Mouse (Mus musculus): Measurements from ENCODE around the gene Emg1.
"Not testable (repeated sequence)": the region's sequence is repeated elsewhere in the genome, so short reads cannot be mapped to it uniquely, and the experiment has no call there.

Emg1 gene

GRCm38 (mm10) chr6:124682291-124682690, 29.7 kb downstream of the Emg1 start:
- not testable (repeated sequence) for DNase-seq (ENCODE audit: low spot score)

- DNase-seq (ENCODE audit: low spot score), result no peak
Observed at GRCm38 (mm10) chr6:124679486-124679885, 32.5 kb downstream of the Emg1 start.

- DNase-seq (ENCODE audit: low spot score), result no peak
Observed at GRCm38 (mm10) chr6:124678769-124679168, 33.2 kb downstream of the Emg1 start.

- no peak for DNase-seq (ENCODE audit: low spot score)
Observed at GRCm38 (mm10) chr6:124676171-124676570, 35.8 kb downstream of the Emg1 start.

GRCm38 (mm10) chr6:124674591-124674990, 37.4 kb downstream of the Emg1 start:
- DNase-seq (ENCODE audit: low spot score), result no peak

- no peak for DNase-seq (ENCODE audit: low spot score)
Observed at GRCm38 (mm10) chr6:124673619-124674018, 38.4 kb downstream of the Emg1 start.

GRCm38 (mm10) chr6:124672100-124672499, 39.9 kb downstream of the Emg1 start:
- no peak for DNase-seq (ENCODE audit: low spot score)

GRCm38 (mm10) chr6:124670281-124670900, 41.6 kb downstream of the Emg1 start:
- DNase-seq (ENCODE audit: low spot score), result no peak

GRCm38 (mm10) chr6:124669234-124669859, 42.6 kb downstream of the Emg1 start:
- DNase-seq (ENCODE audit: low spot score), result no peak

GRCm38 (mm10) chr6:124665011-124665410, 47.0 kb downstream of the Emg1 start:
- DNase-seq (ENCODE audit: low spot score), result no peak

- DNase-seq (ENCODE audit: low spot score), result no peak
Observed at GRCm38 (mm10) chr6:124664256-124664655, 47.7 kb downstream of the Emg1 start.

- DNase-seq (ENCODE audit: low spot score), result no peak
Observed at GRCm38 (mm10) chr6:124663424-124663795, 48.6 kb downstream of the Emg1 start.

- peak; percentile 98 for DNase-seq (ENCODE audit: low spot score)
Observed at GRCm38 (mm10) chr6:124662477-124663423, 49.2 kb downstream of the Emg1 start, which contains the start of gene Lpcat3. Lpcat3 (plus strand) TSS chr6:124663027.

GRCm38 (mm10) chr6:124661995-124662394, 50.0 kb downstream of the Emg1 start:
- no peak for DNase-seq (ENCODE audit: low spot score)

- DNase-seq (ENCODE audit: low spot score), result no peak
Observed at GRCm38 (mm10) chr6:124661156-124661806, 50.7 kb downstream of the Emg1 start.

GRCm38 (mm10) chr6:124658067-124658466, 53.9 kb downstream of the Emg1 start:
- no peak for DNase-seq (ENCODE audit: low spot score)

GRCm38 (mm10) chr6:124655893-124656292, 56.1 kb downstream of the Emg1 start:
- no peak for DNase-seq (ENCODE audit: low spot score)

All from MN1 (cell line).